Mouse (Mus musculus): ENCODE measurements at regions not wholly inside any gene's neighbourhood (a gene's known extent, or its start where the extent isn't known, plus 50 kb on each side); places are given as distances from the start of the nearest gene placed in this dataset.

GRCm38 (mm10) chr1:6928658-6929057, 2121.0 kb downstream of the Gm37988 start:
- H3K36me3 ChIP-seq = no peaks in the 10 kb centered on the region
- no peak overlapping the region for H3K4me2 ChIP-seq
- H3K9ac ChIP-seq = no peak overlapping the region
- H3K9me3 ChIP-seq = no peaks in the 10 kb centered on the region
- H3K4me1 ChIP-seq (replicated peaks) = no peaks in the 10 kb centered on the region
- ATAC-seq (ENCODE audit: low FRiP score, low read depth) = no peak
- WGBS = 93% methylated on average over 2 of the region's 2 CpGs
- H3K27ac ChIP-seq (replicated peaks) = no peak overlapping the region
- H3K4me3 ChIP-seq = no peak overlapping the region
- H3K27me3 ChIP-seq = no peaks in the 10 kb centered on the region

- WGBS = 62% methylated on average over 1 of the region's 1 CpGs
- H3K4me2 ChIP-seq = no peak overlapping the region
- no peaks in the 10 kb centered on the region for H3K27me3 ChIP-seq
- H3K4me1 ChIP-seq (replicated peaks) = no peaks in the 10 kb centered on the region
- no peak overlapping the region for H3K27ac ChIP-seq (replicated peaks)
- H3K9ac ChIP-seq = no peak overlapping the region
- ATAC-seq (ENCODE audit: low FRiP score, low read depth) = no peak
- H3K9me3 ChIP-seq = no peaks in the 10 kb centered on the region
- H3K4me3 ChIP-seq = no peak overlapping the region
- H3K36me3 ChIP-seq = no peaks in the 10 kb centered on the region
These were observed 2124.2 kb downstream of the Gm37988 start for GRCm38 (mm10) chr1:6931876-6932275.

- Histone ChIP-seq H3K4me1 (replicated peaks) (no peaks in the 10 kb centered on the region), H3K9ac (no peak overlapping the region), H3K4me2 (no peak overlapping the region), H3K27me3 (no peaks in the 10 kb centered on the region), H3K4me3 (no peak overlapping the region), H3K9me3 (no peaks in the 10 kb centered on the region), H3K27ac (replicated peaks) (no peak overlapping the region), H3K36me3 (no peaks in the 10 kb centered on the region)
- WGBS = 90% methylated on average over 1 of the region's 1 CpGs
- no peak for ATAC-seq (ENCODE audit: low FRiP score, low read depth)
These were observed 2162.1 kb downstream of the Gm37988 start for GRCm38 (mm10) chr1:6969838-6970237.

- Histone ChIP-seq H3K9me3 (no peaks in the 10 kb centered on the region), H3K27ac (replicated peaks) (no peak overlapping the region), H3K4me2 (no peak overlapping the region), H3K4me1 (replicated peaks) (no peaks in the 10 kb centered on the region), H3K9ac (no peak overlapping the region), H3K27me3 (no peaks in the 10 kb centered on the region), H3K36me3 (no peaks in the 10 kb centered on the region), H3K4me3 (no peak overlapping the region)
- no peak for ATAC-seq (ENCODE audit: low FRiP score, low read depth)
- WGBS = 48% methylated on average over 1 of the region's 1 CpGs
These were observed 2166.1 kb downstream of the Gm37988 start for GRCm38 (mm10) chr1:6973749-6974327.

- Histone ChIP-seq H3K9me3 (no peaks in the 10 kb centered on the region), H3K4me1 (replicated peaks) (no peaks in the 10 kb centered on the region), H3K27me3 (no peaks in the 10 kb centered on the region), H3K27ac (replicated peaks) (no peak overlapping the region), H3K9ac (no peak overlapping the region), H3K4me3 (no peak overlapping the region), H3K4me2 (no peak overlapping the region), H3K36me3 (no peaks in the 10 kb centered on the region)
- WGBS = 69% methylated on average over 1 of the region's 1 CpGs
- ATAC-seq (ENCODE audit: low FRiP score, low read depth) = no peak
These were observed 2171.9 kb downstream of the Gm37988 start for GRCm38 (mm10) chr1:6979626-6980025.

- H3K36me3 ChIP-seq = no peaks in the 10 kb centered on the region
- H3K4me2 ChIP-seq = no peak overlapping the region
- no peaks in the 10 kb centered on the region for H3K4me1 ChIP-seq (replicated peaks)
- no peak overlapping the region for H3K4me3 ChIP-seq
- ATAC-seq (ENCODE audit: low FRiP score, low read depth) = no peak
- no peaks in the 10 kb centered on the region for H3K27me3 ChIP-seq
- WGBS = 97% methylated on average over 1 of the region's 1 CpGs
- H3K9ac ChIP-seq = no peak overlapping the region
- H3K27ac ChIP-seq (replicated peaks) = no peak overlapping the region
- H3K9me3 ChIP-seq = no peaks in the 10 kb centered on the region
These were observed 2176.5 kb downstream of the Gm37988 start for GRCm38 (mm10) chr1:6984226-6984625.

- H3K9ac ChIP-seq = no peak overlapping the region
- no peak overlapping the region for H3K4me3 ChIP-seq
- no peak overlapping the region for H3K4me2 ChIP-seq
- H3K36me3 ChIP-seq = no peaks in the 10 kb centered on the region
- H3K27me3 ChIP-seq = no peaks in the 10 kb centered on the region
- no peaks in the 10 kb centered on the region for H3K9me3 ChIP-seq
- ATAC-seq (ENCODE audit: low FRiP score, low read depth) = no peak
- no peaks in the 10 kb centered on the region for H3K4me1 ChIP-seq (replicated peaks)
- H3K27ac ChIP-seq (replicated peaks) = no peak overlapping the region
These were observed 2189.9 kb downstream of the Gm37988 start for GRCm38 (mm10) chr1:6997611-6998010.

GRCm38 (mm10) chr1:7010184-7010583, 2202.5 kb downstream of the Gm37988 start:
- Histone ChIP-seq H3K4me2 (no peak overlapping the region), H3K9me3 (no peaks in the 10 kb centered on the region), H3K27me3 (no peaks in the 10 kb centered on the region), H3K4me3 (no peak overlapping the region), H3K27ac (replicated peaks) (no peak overlapping the region), H3K4me1 (replicated peaks) (no peaks in the 10 kb centered on the region), H3K9ac (no peak overlapping the region), H3K36me3 (no peaks in the 10 kb centered on the region)
- ATAC-seq (ENCODE audit: low FRiP score, low read depth) = 0 out of 2 replicates have a peak, but pooled peaks have one; percentile 42
- WGBS = 18% methylated on average over 1 of the region's 1 CpGs
